7 mouse cellular contexts compared by ENCODE assay signal in genomic region chr2:33129696-33130095, GRCm38 (mm10). TPM values are rescaled to one million over a fixed set of nuclear protein-coding genes. Genes with fewer than 3 reads are reported as not detected.
DNase-seq lines count a peak whose midpoint lies in the region; ATAC-seq and TF ChIP-seq lines count a peak whose summit lies in the region.

No protein-coding gene starts in this region.

- no peak for TF ChIP-seq POLR2A in cerebellum, adult 2 months (IDR thresholded peaks at IDR 0.05; ENCODE audit: borderline replicate concordance, insufficient read depth, low read length)
- no peak for TF ChIP-seq POLR2A in limb, embryonic 14.5 days (IDR thresholded peaks at IDR 0.05; ENCODE audit: borderline replicate concordance, extremely low read depth, insufficient read depth, insufficient read length)

- peaks cover 33% of the 10 kb centered on the region for H3K4me1 ChIP-seq in megakaryocyte, embryonic 14.5 days
- peaks cover 3% of the 10 kb centered on the region for H3K4me1 ChIP-seq in cerebellum, adult 2 months (ENCODE audit: control insufficient read depth, insufficient read depth, low read length)
- H3K4me1 ChIP-seq in limb, embryonic 14.5 days (ENCODE audit: control insufficient read depth, insufficient read depth, low read length): peaks cover 9% of the 10 kb centered on the region

- TF ChIP-seq CTCF in cerebellum, adult 2 months (IDR thresholded peaks at IDR 0.05; ENCODE audit: borderline replicate concordance, insufficient read depth, low read depth, low read length): no peak

- H3K9me3 ChIP-seq in megakaryocyte, embryonic 14.5 days: no peaks in the 10 kb centered on the region
- no peaks in the 10 kb centered on the region for H3K9me3 ChIP-seq in limb, embryonic 14.5 days (ENCODE audit: control insufficient read depth, low read length)

- H3K27me3 ChIP-seq in megakaryocyte, embryonic 14.5 days (replicated peaks): peaks cover 60% of the 10 kb centered on the region
- H3K27me3 ChIP-seq in cerebellum, adult 2 months (ENCODE audit: control insufficient read depth, insufficient read depth, low read length): no peaks in the 10 kb centered on the region
- peaks cover 23% of the 10 kb centered on the region for H3K27me3 ChIP-seq in limb, embryonic 14.5 days (ENCODE audit: control insufficient read depth, insufficient read depth, low read length)

- ATAC-seq in megakaryocyte, adult 5-6 weeks (ENCODE audit: poor library complexity, severe bottlenecking): no peak
- no peak for ATAC-seq in limb, embryonic 14.5 days (ENCODE audit: low FRiP score, low read depth)

- DNase-seq in cerebellum, adult 2 months: peak; percentile 61 to 62
- DNase-seq in forelimb bud, embryonic 11.5 days (ENCODE audit: low read depth, low spot score): peak; percentile 14
- peak; percentile 5 for DNase-seq in limb, embryonic 14.5 days (ENCODE audit: low spot score)
- peak; percentile 20 for DNase-seq in neural tube, embryonic 10.5 days (ENCODE audit: extremely low spot score, low spot score)
- no peak for DNase-seq in B cell, adult 2 months

- H3K36me3 ChIP-seq in megakaryocyte, embryonic 14.5 days (replicated peaks; ENCODE audit: low read length): no peaks in the 10 kb centered on the region
- no peaks in the 10 kb centered on the region for H3K36me3 ChIP-seq in limb, embryonic 14.5 days (ENCODE audit: control insufficient read depth, insufficient read depth, low read length)

- 1% methylated on average over 10 of the region's 10 CpGs for WGBS in cerebellum, adult 2 months
- 0% methylated on average over 9 of the region's 10 CpGs for WGBS in limb, embryonic 14.5 days

- H3K27ac ChIP-seq in cerebellum, adult 2 months (ENCODE audit: insufficient read depth, low read length): no peak overlapping the region
- no peak overlapping the region for H3K27ac ChIP-seq in limb, embryonic 14.5 days (replicated peaks; ENCODE audit: low read depth, low read length)

- H3K9ac ChIP-seq in limb, embryonic 14.5 days (ENCODE audit: low read depth, low read length, severe bottlenecking): peak overlapping the region; percentile 67

- H3K4me2 ChIP-seq in limb, embryonic 14.5 days (replicated peaks; ENCODE audit: low read depth, low read length, severe bottlenecking): peak overlapping the region; percentile 100

- H3K4me3 ChIP-seq in megakaryocyte, embryonic 14.5 days (replicated peaks): peak overlapping the region; percentile 93
- H3K4me3 ChIP-seq in cerebellum, adult 2 months (replicated peaks; ENCODE audit: insufficient read depth, low read depth, low read length): peak overlapping the region; percentile 72
- H3K4me3 ChIP-seq in limb, embryonic 14.5 days (replicated peaks; ENCODE audit: low read length): peak overlapping the region; percentile 80

RNA-seq across cellular contexts. Expression of gene Garnl3, which starts 1.8 kb away (rescaled TPM):
- polyA plus RNA-seq in megakaryocyte, embryonic 14.5 days (2012; ENCODE audit: insufficient read depth, low replicate concordance): 0.06 TPM in 1 of 2 replicates, not detected in the other
- total RNA-seq in megakaryocyte, adult 5-6 weeks (2015): 0.20 and 0.82 TPM in 2 replicates
- 2.7 and 5.7 TPM in 2 replicates for total RNA-seq in megakaryocyte, adult 5-6 weeks (2017)
- polyA plus RNA-seq in cerebellum, adult 2 months (2012; rRNA removed): 120 and 133 TPM in 2 replicates
- polyA plus RNA-seq in limb, embryonic 14.5 days (2012; rRNA removed): 10.1 and 12.0 TPM in 2 replicates
- 9.6 and 10.0 TPM in 2 replicates for polyA plus RNA-seq in limb, embryonic 14.5 days (2014; fragmentation: Nextera tagmentation; extraction: Ambion mirVana)

Comparison
In these comparisons a context has a peak if more than half of its experiments do, and no peak if none do; other contexts are left out.
1. DNase-seq: peak in cerebellum, adult 2 months (2 of 2), forelimb bud, embryonic 11.5 days (single experiment), limb, embryonic 14.5 days (single experiment) and neural tube, embryonic 10.5 days (single experiment); none in B cell, adult 2 months (0 of 2).
2. Peak in every context shown above with its lines, with median percentiles within 50 percentile points of each other: H3K4me3 ChIP-seq.